Mouse (Mus musculus): Measurements from ENCODE around the gene Wdr12.

GRCm38 (mm10) chr1:60035044-60035443 is 63.4 kb downstream of the Wdr12 start:
- no peak for TF ChIP-seq CTCF (IDR thresholded peaks at IDR 0.05; ENCODE audit: low read depth)
- TF ChIP-seq EP300 (IDR thresholded peaks at IDR 0.05; ENCODE audit: low read depth), result no peak
